Mouse (Mus musculus) urinary bladder, postnatal 4 days (tissue): Measurements from ENCODE around the gene Fcor.
A peak's percentile ranks its signal among the peaks of the same experiment; 100 is the strongest.

Experiments used
- DNase-seq, 2 experiments: peaks; one replicate each; pipeline ENCODE4 v3.0.0; 2021 to 2022; ENCODE audit warnings: low spot score in 2 of 2

The Fcor gene

GRCm38 (mm10) chr8:3674671-3675070 is 2.5 kb upstream of the Fcor start:
- DNase-seq: no peak

- no peak for DNase-seq
These were observed 1.8 kb downstream of the Fcor start for GRCm38 (mm10) chr8:3670388-3670787.

- DNase-seq: no peak
These were observed 6.7 kb downstream of the Fcor start, which contains the start of gene Mcemp1 for GRCm38 (mm10) chr8:3665507-3665906. Gene Mcemp1 (plus strand): TSS chr8:3665754.

- no peak for DNase-seq
These were observed 7.8 kb downstream of the Fcor start for GRCm38 (mm10) chr8:3664405-3664804.

- no peak for DNase-seq
These were observed 11.3 kb downstream of the Fcor start for GRCm38 (mm10) chr8:3660889-3661288.

GRCm38 (mm10) chr8:3656725-3657381 is 15.3 kb downstream of the Fcor start:
- no peak for DNase-seq

- DNase-seq: no peak
These were observed 16.6 kb downstream of the Fcor start, which contains the start of gene Retn for GRCm38 (mm10) chr8:3655526-3655925. Gene Retn (plus strand): TSS chr8:3655770.

GRCm38 (mm10) chr8:3654726-3655508 is 17.2 kb downstream of the Fcor start:
- no peak for DNase-seq

GRCm38 (mm10) chr8:3652845-3653244 is 19.3 kb downstream of the Fcor start:
- no peak for DNase-seq

- no peak for DNase-seq
These were observed 23.2 kb downstream of the Fcor start for GRCm38 (mm10) chr8:3648990-3649389.

- no peak for DNase-seq
These were observed 23.9 kb downstream of the Fcor start for GRCm38 (mm10) chr8:3648268-3648667.

GRCm38 (mm10) chr8:3647561-3647960 is 24.6 kb downstream of the Fcor start:
- DNase-seq: no peak

GRCm38 (mm10) chr8:3646824-3647531 is 25.2 kb downstream of the Fcor start:
- DNase-seq: no peak

- DNase-seq: peak in 1 of 2 experiments; percentile 29
These were observed 26.4 kb downstream of the Fcor start for GRCm38 (mm10) chr8:3645804-3646203.

GRCm38 (mm10) chr8:3631478-3631875 is 40.7 kb downstream of the Fcor start:
- no peak for DNase-seq

- peak; percentile 65 to 74 for DNase-seq
These were observed 41.3 kb downstream of the Fcor start, which contains the start of gene Stxbp2 for GRCm38 (mm10) chr8:3630647-3631477. Gene Stxbp2 (plus strand): TSS chr8:3630955.

GRCm38 (mm10) chr8:3628014-3628413 is 44.1 kb downstream of the Fcor start:
- DNase-seq: no peak

GRCm38 (mm10) chr8:3626971-3627370 is 45.2 kb downstream of the Fcor start:
- DNase-seq: no peak

- DNase-seq: no peak
These were observed 46.7 kb downstream of the Fcor start, which contains the start of gene Pcp2 for GRCm38 (mm10) chr8:3625445-3625844. Gene Pcp2 (minus strand): TSS chr8:3625545.

GRCm38 (mm10) chr8:3622119-3622518 is 50.0 kb downstream of the Fcor start:
- no peak for DNase-seq

- peak; percentile 97 to 98 for DNase-seq
These were observed 50.8 kb downstream of the Fcor start, which contains the start of the genes Xab2 and Pet100 for GRCm38 (mm10) chr8:3621199-3621970. Gene Xab2 (minus strand): TSS chr8:3621316. Gene Pet100 (plus strand): TSS chr8:3621548.
